Mouse (Mus musculus): ENCODE measurements around the gene Nosip. TPM values are rescaled to one million over a fixed set of nuclear protein-coding genes. Genes with fewer than 3 reads are reported as not detected.
"Not testable (repeated sequence)": the region's sequence is repeated elsewhere in the genome, so short reads cannot be mapped to it uniquely, and the experiment has no call there.

Nosip gene
- polyA plus RNA-seq, 1 experiment from 2014 or later = 67.3 TPM

DNA sequence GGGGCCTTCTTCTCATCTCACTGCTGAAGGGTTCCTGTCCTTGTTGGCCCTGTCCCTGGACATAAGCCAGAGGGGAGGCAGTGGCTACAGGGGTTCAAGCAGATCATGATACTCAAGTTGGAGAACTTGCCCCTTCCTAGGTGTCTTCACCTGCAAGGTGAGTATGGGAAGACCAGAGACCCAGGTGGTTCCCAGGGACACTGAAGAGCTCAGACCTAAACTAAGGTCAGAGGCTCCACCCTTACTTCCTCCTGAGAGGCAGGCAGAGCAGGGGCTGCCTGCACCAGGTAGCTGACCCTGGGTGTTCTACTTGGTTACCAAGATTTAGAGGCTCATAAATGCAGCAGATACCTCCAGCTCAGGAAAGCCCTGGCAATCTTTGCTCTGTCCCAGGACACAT lies 59.7 kb downstream of the Nosip start:
- Histone ChIP-seq H3K9ac (replicated peaks; ENCODE audit: low read depth, low read length) (no peak overlapping the region), H3K4me2 (ENCODE audit: low read depth, low read length) (no peak overlapping the region)

GRCm38 (mm10) chr7:45122561-45123185 lies 60.4 kb downstream of the Nosip start:
- no peak for ATAC-seq (ENCODE audit: low read depth)
- Histone ChIP-seq H3K9me3 (ENCODE audit: control insufficient read depth, low read length) (no peaks in the 10 kb centered on the region), H3K36me3 (ENCODE audit: control insufficient read depth, insufficient read depth, low read length) (peaks cover 67% of the 10 kb centered on the region), H3K9ac (replicated peaks; ENCODE audit: low read depth, low read length) (0 out of 2 replicates have a peak overlapping the region, but pooled peaks have one; percentile 32), H3K4me2 (ENCODE audit: low read depth, low read length) (peak overlapping the region; percentile 94), H3K4me3 (ENCODE audit: low read depth, low read length) (peak overlapping the region; percentile 96), H3K27me3 (ENCODE audit: control insufficient read depth, insufficient read depth, low read length) (no peaks in the 10 kb centered on the region), H3K4me1 (ENCODE audit: control insufficient read depth, insufficient read depth, low read length) (peaks cover 27% of the 10 kb centered on the region), H3K27ac (ENCODE audit: low read depth, low read length) (no peak overlapping the region)
- WGBS = 88% methylated on average over 15 of the region's 15 CpGs

More for the DNA sequence above, 59.7 kb downstream of the Nosip start:
- Histone ChIP-seq H3K4me1 (ENCODE audit: control insufficient read depth, insufficient read depth, low read length) (peaks cover 21% of the 10 kb centered on the region), H3K36me3 (ENCODE audit: control insufficient read depth, insufficient read depth, low read length) (peaks cover 62% of the 10 kb centered on the region), H3K4me3 (ENCODE audit: low read depth, low read length) (no peak overlapping the region), H3K27me3 (ENCODE audit: control insufficient read depth, insufficient read depth, low read length) (no peaks in the 10 kb centered on the region), H3K9me3 (ENCODE audit: control insufficient read depth, low read length) (no peaks in the 10 kb centered on the region), H3K27ac (ENCODE audit: low read depth, low read length) (no peak overlapping the region)
- ATAC-seq (ENCODE audit: low read depth) = no peak

- no peak for ATAC-seq (ENCODE audit: low read depth)
- Histone ChIP-seq H3K9ac (replicated peaks; ENCODE audit: low read depth, low read length) (peak overlapping the region; percentile 98), H3K4me1 (ENCODE audit: control insufficient read depth, insufficient read depth, low read length) (peaks cover 27% of the 10 kb centered on the region), H3K36me3 (ENCODE audit: control insufficient read depth, insufficient read depth, low read length) (peaks cover 63% of the 10 kb centered on the region), H3K27ac (ENCODE audit: low read depth, low read length) (peak overlapping the region; percentile 91; the same call in 1 of the 2 replicates), H3K4me2 (ENCODE audit: low read depth, low read length) (peak overlapping the region; percentile 94), H3K27me3 (ENCODE audit: control insufficient read depth, insufficient read depth, low read length) (no peaks in the 10 kb centered on the region), H3K9me3 (ENCODE audit: control insufficient read depth, low read length) (no peaks in the 10 kb centered on the region), H3K4me3 (ENCODE audit: low read depth, low read length) (peak overlapping the region; percentile 96)
- WGBS = 23% methylated on average over 12 of the region's 12 CpGs
These were observed 60.9 kb downstream of the Nosip start for GRCm38 (mm10) chr7:45123186-45123570.

DNA sequence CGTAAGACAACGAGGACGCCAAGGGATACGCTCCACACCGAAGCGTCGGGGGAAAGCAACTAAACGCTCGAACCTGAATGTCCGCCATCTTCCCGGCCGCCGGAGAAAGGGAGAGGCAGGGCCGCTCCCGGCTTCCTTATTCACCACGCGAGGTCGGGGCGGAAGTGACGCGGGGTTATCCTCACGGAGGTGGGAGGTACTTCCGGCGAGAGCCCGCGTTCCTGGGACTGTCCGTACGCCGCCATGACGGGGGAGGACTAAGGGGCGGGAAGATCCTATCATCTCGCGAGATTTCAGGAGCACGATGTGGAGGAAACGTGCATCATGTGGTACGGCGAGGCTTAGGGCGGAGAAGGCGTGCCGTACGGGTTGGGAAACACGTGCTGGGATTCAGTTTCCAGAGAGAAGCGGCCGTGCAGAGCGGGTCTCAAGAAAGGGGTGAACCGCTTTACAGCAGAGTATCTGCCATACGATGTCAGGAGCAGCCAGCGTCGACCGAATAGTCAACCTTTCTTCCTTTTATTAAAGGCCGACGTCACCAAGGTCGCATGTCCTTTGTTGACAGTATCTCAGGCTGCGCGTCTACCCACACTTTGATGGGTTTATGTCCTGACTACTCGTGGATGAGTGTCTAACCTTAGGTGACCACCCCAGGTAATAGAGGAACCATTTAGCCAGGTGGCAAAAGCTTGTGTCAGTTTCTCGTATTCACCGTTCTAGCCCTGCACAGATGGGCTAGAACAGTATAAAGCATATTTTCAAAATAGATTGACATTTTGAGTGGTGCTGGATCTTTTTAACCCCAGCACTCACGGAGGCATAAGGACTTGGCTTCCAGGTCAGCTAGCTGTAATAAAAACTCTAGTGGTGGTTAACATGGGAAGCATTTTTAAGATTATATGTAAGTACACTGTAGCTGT lies 62.3 kb downstream of the Nosip start, which contains the start of gene Rps11:
Rps11 (minus strand) TSS at position 216 of the 920 bp plus-strand sequence.
- peak within 1 kb of the TSS; percentile 98 for H3K9ac ChIP-seq (replicated peaks; ENCODE audit: low read depth, low read length)
- peaks cover 27% of the 10 kb centered on the region for H3K4me1 ChIP-seq (ENCODE audit: control insufficient read depth, insufficient read depth, low read length)
- H3K4me3 ChIP-seq (ENCODE audit: low read depth, low read length) = peak within 1 kb of the TSS; percentile 96
- no peaks in the 10 kb centered on the region for H3K9me3 ChIP-seq (ENCODE audit: control insufficient read depth, low read length)
- under 1% methylated on average over 59 of the region's 59 CpGs for WGBS
- H3K27ac ChIP-seq (ENCODE audit: low read depth, low read length) = peak within 1 kb of the TSS; percentile 91
- H3K27me3 ChIP-seq (ENCODE audit: control insufficient read depth, insufficient read depth, low read length) = no peaks in the 10 kb centered on the region; the same call in 1 of the 2 replicates
- peak; percentile 90 for ATAC-seq (ENCODE audit: low read depth)
- H3K36me3 ChIP-seq (ENCODE audit: control insufficient read depth, insufficient read depth, low read length) = peaks cover 58% of the 10 kb centered on the region
- peak within 1 kb of the TSS; percentile 94 for H3K4me2 ChIP-seq (ENCODE audit: low read depth, low read length)

- no peaks in the 10 kb centered on the region for H3K9me3 ChIP-seq (ENCODE audit: control insufficient read depth, low read length)
- peak overlapping the region; percentile 87 for H3K27ac ChIP-seq (ENCODE audit: low read depth, low read length)
- H3K36me3 ChIP-seq (ENCODE audit: control insufficient read depth, insufficient read depth, low read length) = peaks cover 52% of the 10 kb centered on the region
- no peak overlapping the region; the same call in 1 of the 2 replicates for H3K4me3 ChIP-seq (ENCODE audit: low read depth, low read length)
- no peaks in the 10 kb centered on the region; the same call in 1 of the 2 replicates for H3K27me3 ChIP-seq (ENCODE audit: control insufficient read depth, insufficient read depth, low read length)
- no peak for ATAC-seq (ENCODE audit: low read depth)
- peaks cover 27% of the 10 kb centered on the region for H3K4me1 ChIP-seq (ENCODE audit: control insufficient read depth, insufficient read depth, low read length)
- peak overlapping the region; percentile 57 for H3K4me2 ChIP-seq (ENCODE audit: low read depth, low read length)
- 7% methylated on average over 7 of the region's 7 CpGs for WGBS
- H3K9ac ChIP-seq (replicated peaks; ENCODE audit: low read depth, low read length) = no peak overlapping the region
These were observed 62.9 kb downstream of the Nosip start for GRCm38 (mm10) chr7:45125144-45125600.

- 47% methylated on average over 5 of the region's 5 CpGs for WGBS
- peaks cover 47% of the 10 kb centered on the region for H3K36me3 ChIP-seq (ENCODE audit: control insufficient read depth, insufficient read depth, low read length)
- ATAC-seq (ENCODE audit: low read depth); H3K9ac ChIP-seq (replicated peaks; ENCODE audit: low read depth, low read length); H3K4me2 ChIP-seq (ENCODE audit: low read depth, low read length); H3K27me3 ChIP-seq (ENCODE audit: control insufficient read depth, insufficient read depth, low read length); H3K9me3 ChIP-seq (ENCODE audit: control insufficient read depth, low read length); H3K4me3 ChIP-seq (ENCODE audit: low read depth, low read length): not testable (repeated sequence)
- H3K27ac ChIP-seq (ENCODE audit: low read depth, low read length) = peak overlapping the region; percentile 87
- H3K4me1 ChIP-seq (ENCODE audit: control insufficient read depth, insufficient read depth, low read length) = peaks cover 27% of the 10 kb centered on the region
These were observed 63.4 kb downstream of the Nosip start for GRCm38 (mm10) chr7:45125649-45126048.

DNA sequence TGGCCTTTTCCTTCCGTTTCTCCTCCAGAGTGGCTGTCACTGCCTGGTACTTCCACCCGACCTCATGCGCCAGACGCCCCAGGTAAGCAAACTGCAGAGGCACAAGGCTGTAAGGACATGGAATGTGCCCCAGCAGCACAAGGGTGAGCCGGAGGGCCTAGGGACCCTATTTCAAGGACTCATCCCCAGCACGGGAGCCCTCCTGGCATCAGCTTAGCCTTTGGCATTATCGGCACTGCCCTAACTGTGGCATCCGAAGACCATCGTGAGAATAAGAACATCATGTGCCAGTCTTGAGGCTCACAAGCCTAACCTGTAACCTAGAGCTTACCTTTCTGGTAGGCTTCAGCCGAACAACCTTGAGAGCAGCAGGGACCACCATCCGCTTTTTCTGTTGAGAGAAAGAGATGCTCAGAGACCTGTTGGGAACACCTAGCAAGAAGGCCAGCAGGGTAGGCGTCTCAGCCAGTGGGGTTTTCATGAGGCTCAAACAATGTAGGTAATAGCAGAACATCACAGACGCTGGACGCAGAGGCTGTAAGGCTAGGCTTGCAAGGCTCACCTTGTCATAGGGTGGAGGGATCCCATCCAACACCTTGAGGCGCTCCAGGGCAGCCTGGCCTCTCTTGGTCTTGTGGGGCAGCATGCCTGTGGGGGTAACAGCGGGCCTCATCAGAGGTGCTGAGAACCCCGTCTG lies 64.1 kb downstream of the Nosip start:
- 80% methylated on average over 17 of the region's 17 CpGs for WGBS
- peaks cover 41% of the 10 kb centered on the region for H3K36me3 ChIP-seq (ENCODE audit: control insufficient read depth, insufficient read depth, low read length)
- no peak overlapping the region for H3K4me3 ChIP-seq (ENCODE audit: low read depth, low read length)
- no peak for ATAC-seq (ENCODE audit: low read depth)
- H3K4me2 ChIP-seq (ENCODE audit: low read depth, low read length) = 0 out of 2 replicates have a peak overlapping the region, but pooled peaks have one; percentile 77
- peaks cover 27% of the 10 kb centered on the region for H3K4me1 ChIP-seq (ENCODE audit: control insufficient read depth, insufficient read depth, low read length)
- 0 out of 2 replicates have a peak overlapping the region, but pooled peaks have one; percentile 16 for H3K27ac ChIP-seq (ENCODE audit: low read depth, low read length)
- no peaks in the 10 kb centered on the region for H3K9me3 ChIP-seq (ENCODE audit: control insufficient read depth, low read length)
- no peaks in the 10 kb centered on the region; the same call in 1 of the 2 replicates for H3K27me3 ChIP-seq (ENCODE audit: control insufficient read depth, insufficient read depth, low read length)
- H3K9ac ChIP-seq (replicated peaks; ENCODE audit: low read depth, low read length) = peak overlapping the region; percentile 16; the same call in 1 of the 2 replicates

DNA sequence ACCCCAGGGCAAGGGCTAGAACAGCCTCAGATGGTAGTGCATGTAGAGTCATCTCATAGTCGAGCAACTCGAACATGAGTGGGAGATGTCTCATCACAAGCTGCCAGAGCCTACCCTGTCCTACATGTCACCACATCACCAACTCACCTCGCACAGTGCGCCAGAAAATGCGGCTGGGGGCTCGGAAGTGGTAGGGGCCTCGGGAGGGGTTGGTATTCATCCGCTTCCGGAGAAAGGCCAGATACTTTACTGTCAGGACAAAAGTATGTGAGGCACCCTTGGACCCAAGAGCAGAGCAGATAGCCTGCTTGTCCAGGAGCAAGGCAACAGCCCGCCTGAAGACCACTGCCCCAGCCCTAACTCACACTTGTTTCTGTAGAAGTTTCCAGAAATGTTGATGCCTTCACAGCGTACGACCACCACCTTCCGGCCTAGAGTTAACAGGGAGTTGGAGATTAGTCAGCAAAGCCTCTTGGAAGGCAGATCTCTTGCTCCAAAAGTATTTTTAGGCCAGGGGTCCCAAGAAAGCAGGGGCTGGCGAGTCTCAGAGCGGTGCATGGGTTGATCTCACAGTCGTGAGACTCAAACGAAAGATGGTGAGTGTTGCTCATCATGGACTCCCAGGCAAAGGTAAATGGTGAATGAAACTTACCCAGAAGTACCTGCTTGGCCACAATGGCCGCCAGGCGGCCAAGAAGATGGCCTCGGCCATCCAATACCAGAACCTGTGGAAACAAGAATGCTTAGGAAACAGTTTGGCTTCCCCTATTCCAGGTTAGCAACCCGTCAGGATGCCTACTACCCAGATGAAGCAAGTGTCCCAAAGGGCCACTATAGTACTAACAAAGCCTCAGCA lies 64.8 kb downstream of the Nosip start:
- no peak for ATAC-seq (ENCODE audit: low read depth)

More for the DNA sequence above, 64.8 kb downstream of the Nosip start:
- H3K4me3 ChIP-seq (ENCODE audit: low read depth, low read length) = peak overlapping the region; percentile 94
- 52% methylated on average over 21 of the region's 21 CpGs for WGBS
- no peaks in the 10 kb centered on the region; the same call in 1 of the 2 replicates for H3K27me3 ChIP-seq (ENCODE audit: control insufficient read depth, insufficient read depth, low read length)
- H3K9me3 ChIP-seq (ENCODE audit: control insufficient read depth, low read length) = no peaks in the 10 kb centered on the region
- H3K4me2 ChIP-seq (ENCODE audit: low read depth, low read length) = peak overlapping the region; percentile 77
- peak overlapping the region; percentile 97 for H3K9ac ChIP-seq (replicated peaks; ENCODE audit: low read depth, low read length)
- H3K4me1 ChIP-seq (ENCODE audit: control insufficient read depth, insufficient read depth, low read length) = peaks cover 24% of the 10 kb centered on the region
- H3K36me3 ChIP-seq (ENCODE audit: control insufficient read depth, insufficient read depth, low read length) = peaks cover 33% of the 10 kb centered on the region
- H3K27ac ChIP-seq (ENCODE audit: low read depth, low read length) = peak overlapping the region; percentile 86; the same call in 1 of the 2 replicates

All from neural tube, embryonic 14.5 days (tissue).